Mouse (Mus musculus) ES-CJ7 (cell line): Measurements from ENCODE around the gene Togaram1.

Source experiments
- DNase-seq: peaks from one replicate; pipeline ENCODE4 v3.0.0; 2011; ENCODE audit warnings: low read depth, low spot score

Togaram1 gene

GRCm38 (mm10) chr12:65048799-65049198 lies 83.2 kb downstream of the Togaram1 start:
- DNase-seq, result no peak

- DNase-seq, result no peak
These were observed 92.6 kb downstream of the Togaram1 start for GRCm38 (mm10) chr12:65058203-65058602.

GRCm38 (mm10) chr12:65061082-65061481 lies 95.5 kb downstream of the Togaram1 start:
- DNase-seq, result no peak

- no peak for DNase-seq
These were observed 99.6 kb downstream of the Togaram1 start for GRCm38 (mm10) chr12:65065241-65065640.

- no peak for DNase-seq
These were observed 100.6 kb downstream of the Togaram1 start for GRCm38 (mm10) chr12:65066234-65066633.

GRCm38 (mm10) chr12:65068409-65068808 lies 102.8 kb downstream of the Togaram1 start:
- no peak for DNase-seq
